9 mouse cellular contexts compared by ENCODE assay signal in genomic region chr11:95988533-95988932, GRCm38 (mm10). TPM values are rescaled to one million over a fixed set of nuclear protein-coding genes. Genes with fewer than 3 reads are reported as not detected.
DNase-seq lines count a peak whose midpoint lies in the region; ATAC-seq lines count a peak whose summit lies in the region.
"Had no signal": no experiment of that assay in that cellular context is flagged by ENCODE, and none has a peak within 500 bp of the region (broad histone marks: within the 10 kb centered on the region; RNA-seq: fewer than 3 reads in every experiment).

No protein-coding gene starts in this region.

- no peak overlapping the region for H3K4me2 ChIP-seq in forebrain, embryonic 11.5 days (ENCODE audit: low read depth, low read length, severe bottlenecking)

- H3K27me3 ChIP-seq in forebrain, embryonic 11.5 days (ENCODE audit: control insufficient read depth, insufficient read depth, low read length): no peaks in the 10 kb centered on the region

- H3K36me3 ChIP-seq in forebrain, embryonic 11.5 days (ENCODE audit: control insufficient read depth, insufficient read depth, low read length): no peaks in the 10 kb centered on the region; the same call in 1 of the 2 replicates

- H3K4me1 ChIP-seq in forebrain, embryonic 11.5 days (replicated peaks; ENCODE audit: control insufficient read depth, insufficient read depth, low read length): peaks cover 39% of the 10 kb centered on the region

- H3K9ac ChIP-seq in forebrain, embryonic 11.5 days (ENCODE audit: low read length): 0 out of 2 replicates have a peak overlapping the region, but pooled peaks have one; percentile 1

- ATAC-seq in forebrain, embryonic 11.5 days (replicated peaks; ENCODE audit: low FRiP score): no peak
- ATAC-seq in megakaryocyte progenitor cell, adult 5-6 weeks (replicated peaks; ENCODE audit: poor library complexity): peak; percentile 52

- WGBS in forebrain, embryonic 11.5 days: 76% methylated on average over 9 of the region's 9 CpGs
- WGBS in large intestine, adult 2 months: 20% methylated on average over 9 of the region's 9 CpGs

- H3K4me3 ChIP-seq in forebrain, embryonic 11.5 days (ENCODE audit: low read depth, low read length): no peak overlapping the region

- peak; percentile 49 to 64 for DNase-seq in right cerebral cortex, postnatal 10 days (ENCODE audit: low spot score in 2 of 2)
- no peak for DNase-seq in right cerebral cortex, postnatal 25 days
- no peak for DNase-seq in forebrain, embryonic 11.5 days (ENCODE audit: low spot score)
- peak; percentile 34 for DNase-seq in heart, postnatal 25 days (ENCODE audit: low spot score)
- peak; percentile 61 for DNase-seq in large intestine, adult 2 months (ENCODE audit: low read depth, low spot score)
- no peak for DNase-seq in layer of hippocampus, adult 9-10 months (ENCODE audit: low spot score)
- no peak for DNase-seq in spleen, postnatal 36 days (ENCODE audit: low spot score in 2 of 2)

- H3K9me3 ChIP-seq in forebrain, embryonic 11.5 days (ENCODE audit: control insufficient read depth, low read length): no peaks in the 10 kb centered on the region

- peak overlapping the region; percentile 41 for H3K27ac ChIP-seq in forebrain, embryonic 11.5 days (ENCODE audit: low read depth, low read length)

- intact Hi-C loops in heart, postnatal 25 days (cut with DNase I): loop anchor here (10.0 kb wide), 1 partner anchor 224 kb away; no protein-coding TSS in a partner anchor

RNA-seq across cellular contexts. Expression of gene Igf2bp1, which starts 17.2 kb away (rescaled TPM):
- 109 and 114 TPM in 2 replicates for polyA plus RNA-seq in forebrain, embryonic 11.5 days (2014; fragmentation: Nextera tagmentation; extraction: Ambion mirVana)
- under 1 TPM; 0.23 to 0.25 TPM for total RNA-seq in heart, postnatal 25 days (2021)
- polyA plus RNA-seq in large intestine, adult 2 months (2012; rRNA removed): not detected in 2 replicates
- total RNA-seq in megakaryocyte progenitor cell, adult 5-6 weeks (2015): not detected in 2 replicates
- not detected in 2 replicates for total RNA-seq in megakaryocyte progenitor cell, adult 5-6 weeks (2017)
- polyA plus RNA-seq: spleen, adult 2 months had no signal

RNA-seq across cellular contexts. Expression of gene Gip, which starts 35.8 kb away (rescaled TPM):
- not detected in 2 replicates for polyA plus RNA-seq in forebrain, embryonic 11.5 days (2014; fragmentation: Nextera tagmentation; extraction: Ambion mirVana)
- total RNA-seq in heart, postnatal 25 days (2021): not detected
- polyA plus RNA-seq in large intestine, adult 2 months (2012; rRNA removed): 13.0 and 48.1 TPM in 2 replicates
- total RNA-seq in megakaryocyte progenitor cell, adult 5-6 weeks (2015): not detected in 2 replicates
- total RNA-seq in megakaryocyte progenitor cell, adult 5-6 weeks (2017): not detected in 2 replicates
- polyA plus RNA-seq: spleen, adult 2 months had no signal

RNA-seq across cellular contexts. Expression of gene Snf8, which starts 46.2 kb away (rescaled TPM):
- 39.4 and 41.4 TPM in 2 replicates for polyA plus RNA-seq in forebrain, embryonic 11.5 days (2014; fragmentation: Nextera tagmentation; extraction: Ambion mirVana)
- total RNA-seq in heart, postnatal 25 days (2021): 10 to 100 TPM; 45.7 to 46.9 TPM
- 45.5 and 45.6 TPM in 2 replicates for polyA plus RNA-seq in large intestine, adult 2 months (2012; rRNA removed)
- 71.4 and 78.1 TPM in 2 replicates for total RNA-seq in megakaryocyte progenitor cell, adult 5-6 weeks (2015)
- 51.6 and 56.1 TPM in 2 replicates for total RNA-seq in megakaryocyte progenitor cell, adult 5-6 weeks (2017)

Comparison
In these comparisons a context has a peak if more than half of its experiments do, and no peak if none do; other contexts are left out.
1. DNase-seq: peak in right cerebral cortex, postnatal 10 days (2 of 2), heart, postnatal 25 days (single experiment) and large intestine, adult 2 months (single experiment); none in right cerebral cortex, postnatal 25 days (single experiment), forebrain, embryonic 11.5 days (single experiment), layer of hippocampus, adult 9-10 months (single experiment) and spleen, postnatal 36 days (0 of 2).